Mouse (Mus musculus): ENCODE results near the gene Slc23a3.

Slc23a3 gene

GRCm38 (mm10) chr1:75136730-75137129, 3.0 kb upstream of the Slc23a3 start:
- no peak for DNase-seq

GRCm38 (mm10) chr1:75136293-75136692, 2.6 kb upstream of the Slc23a3 start:
- no peak for DNase-seq

DNA sequence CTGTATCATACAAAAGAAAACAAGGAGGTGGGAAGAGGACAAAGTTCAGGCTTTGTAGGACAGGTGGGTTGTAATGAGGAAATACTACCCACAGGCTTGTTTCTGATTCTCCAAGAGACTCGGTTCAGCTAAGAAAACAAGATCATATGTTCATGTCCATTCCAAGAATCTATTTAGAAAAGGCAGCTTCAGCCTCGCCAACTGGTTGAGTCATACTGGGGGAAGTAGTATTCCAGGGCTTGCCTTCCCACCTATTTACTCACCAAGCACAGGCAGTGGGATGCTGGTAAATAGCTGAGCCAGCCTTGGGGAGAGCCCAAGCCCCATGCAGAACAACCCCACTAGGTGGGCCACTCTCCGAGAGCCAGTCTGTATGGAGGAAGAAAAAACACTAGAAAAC, 5.0 kb downstream of the Slc23a3 start:
- no peak for DNase-seq

- no peak for DNase-seq
Measured at GRCm38 (mm10) chr1:75125418-75125817, 8.3 kb downstream of the Slc23a3 start.

GRCm38 (mm10) chr1:75124346-75125321, 9.1 kb downstream of the Slc23a3 start, which contains the start of gene Nhej1:
Nhej1 (minus strand) TSS chr1:75125200.
- peak; percentile 92 for DNase-seq

DNA sequence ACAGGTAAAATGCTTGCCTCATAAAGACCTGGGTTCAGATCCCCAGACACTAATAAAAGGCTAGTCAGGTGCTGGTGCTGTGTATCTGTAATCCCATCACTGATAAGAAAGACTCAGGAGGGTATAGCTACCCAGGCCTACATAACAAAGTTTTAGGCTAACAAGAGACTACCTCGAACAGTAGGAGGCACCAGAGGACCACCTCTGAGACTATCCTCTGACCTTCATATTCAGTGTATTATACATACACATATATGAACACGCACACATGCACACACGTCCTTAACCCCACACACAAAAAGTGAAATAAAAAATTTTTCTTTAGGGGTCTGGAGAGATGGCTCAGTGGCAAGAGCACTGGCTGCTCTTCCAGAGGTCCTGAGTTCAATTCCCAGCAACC, 11.5 kb downstream of the Slc23a3 start:
- DNase-seq = no peak

All from cerebellum, adult 11-12 months (tissue).